Mouse (Mus musculus): ENCODE data around the gene Prdm16.

DNA sequence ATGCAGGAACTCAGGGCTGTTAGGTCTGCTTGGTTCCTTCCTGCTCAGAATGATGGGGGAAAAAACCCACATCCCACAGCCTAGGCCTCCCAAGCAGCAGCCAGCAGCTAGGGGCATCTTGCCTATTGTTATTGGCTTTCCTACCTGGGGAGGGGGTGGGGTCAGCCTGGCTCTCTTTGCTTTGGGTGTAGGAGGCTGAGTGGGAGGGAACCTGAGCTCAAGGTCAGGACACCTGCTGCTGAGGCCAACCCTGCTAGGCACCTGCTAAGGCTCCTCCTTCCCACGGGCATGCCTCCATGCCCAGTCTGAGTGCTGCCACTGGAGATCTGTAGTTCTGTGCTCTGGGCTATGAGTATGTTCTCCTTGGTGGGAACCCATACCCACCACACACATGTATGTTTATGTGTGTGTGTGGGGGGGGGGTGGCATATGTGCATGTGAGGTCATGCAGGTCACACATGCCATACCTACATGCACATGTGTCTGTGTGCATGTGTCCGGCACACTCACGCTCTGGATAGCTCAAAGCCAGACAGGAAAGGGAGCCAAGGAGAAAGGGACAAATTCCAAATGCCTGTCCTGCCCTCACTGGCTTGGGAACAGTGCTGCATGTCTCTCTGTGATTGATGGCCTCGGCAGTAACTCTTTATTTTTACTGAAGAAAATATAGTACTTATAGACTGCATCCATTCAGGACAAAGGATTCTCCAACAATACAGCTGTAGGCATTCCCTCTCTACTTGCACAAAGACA, 139.1 kb downstream of the Prdm16 start:
- TF ChIP-seq CTCF (IDR thresholded peaks at IDR 0.05; ENCODE audit: control insufficient read depth, insufficient read depth, insufficient read length) (no peak), MAX (IDR thresholded peaks at IDR 0.05) (no peak), USF1 (IDR thresholded peaks at IDR 0.05; ENCODE audit: low read depth) (no peak), MYOD1 (IDR thresholded peaks at IDR 0.05; ENCODE audit: control insufficient read depth, insufficient read length, low read depth) (no peak), MYOG (IDR thresholded peaks at IDR 0.05; ENCODE audit: control insufficient read depth, extremely low read depth, insufficient read length) (no peak)

All from C2C12 (cell line).